21 mouse cellular contexts compared by ENCODE assay signal in genomic region chr19:55781681-55782080, GRCm38 (mm10). TPM values are rescaled to one million over a fixed set of nuclear protein-coding genes. Genes with fewer than 3 reads are reported as not detected.
DNase-seq lines count a peak whose midpoint lies in the region; ATAC-seq lines count a peak whose summit lies in the region.
"Had no signal": no experiment of that assay in that cellular context is flagged by ENCODE, and none has a peak within 500 bp of the region (broad histone marks: within the 10 kb centered on the region; RNA-seq: fewer than 3 reads in every experiment).

No protein-coding gene starts in this region.

- no peak overlapping the region for H3K27ac ChIP-seq in heart, embryonic 13.5 days (replicated peaks)
- H3K27ac ChIP-seq: embryonic facial prominence, embryonic 15.5 days; forebrain, embryonic 15.5 days; hindbrain, embryonic 15.5 days had no signal

- 56% methylated on average over 8 of the region's 8 CpGs for WGBS in heart, embryonic 13.5 days

- peaks cover 3% of the 10 kb centered on the region; the same call in 1 of the 2 replicates for H3K36me3 ChIP-seq in heart, embryonic 13.5 days
- H3K36me3 ChIP-seq: forebrain, embryonic 15.5 days; hindbrain, embryonic 15.5 days had no signal

- H3K4me1 ChIP-seq in heart, embryonic 13.5 days = peaks cover 86% of the 10 kb centered on the region

- H3K9me3 ChIP-seq in heart, embryonic 13.5 days = no peaks in the 10 kb centered on the region
- H3K9me3 ChIP-seq: embryonic facial prominence, embryonic 15.5 days; forebrain, embryonic 15.5 days; hindbrain, embryonic 15.5 days had no signal

- H3K27me3 ChIP-seq in heart, embryonic 13.5 days (replicated peaks) = no peaks in the 10 kb centered on the region
- H3K27me3 ChIP-seq: embryonic facial prominence, embryonic 15.5 days; forebrain, embryonic 15.5 days; hindbrain, embryonic 15.5 days; Patski had no signal

- no peak overlapping the region for H3K4me3 ChIP-seq in heart, embryonic 13.5 days
- H3K4me3 ChIP-seq: embryonic facial prominence, embryonic 15.5 days; erythroblast, embryonic 14.5 days; forebrain, embryonic 15.5 days; hindbrain, embryonic 15.5 days had no signal

- H3K4me2 ChIP-seq in heart, embryonic 13.5 days = no peak overlapping the region
- H3K4me2 ChIP-seq: embryonic facial prominence, embryonic 15.5 days; forebrain, embryonic 15.5 days; hindbrain, embryonic 15.5 days had no signal

- no peak for ATAC-seq in heart, embryonic 13.5 days (ENCODE audit: extremely low read depth, insufficient number of reproducible peaks, low FRiP score, low TSS enrichment)
- ATAC-seq in granulocyte monocyte progenitor cell, adult 5-6 weeks (replicated peaks; ENCODE audit: poor library complexity, severe bottlenecking) = peak; percentile 48
- ATAC-seq: activated CD4-positive, CD25-positive, alpha-beta regulatory T cell, adult 4 months; forebrain, embryonic 15.5 days; intestine, embryonic 16.5 days; Patski had no signal

- intact Hi-C loops in gastrocnemius, postnatal 14 days (cut with DNase I; ENCODE audit: low total_unique reads) = loop anchor here (10.0 kb wide), 1 partner anchor 93 kb away; no protein-coding TSS in a partner anchor

- DNase-seq in gastrocnemius, postnatal 14 days = peak; percentile 23
- no peak for DNase-seq in gastrocnemius, postnatal 25 days
- DNase-seq in heart, adult 8-10 months (ENCODE audit: low spot score) = no peak
- DNase-seq in lung, postnatal 4 days = peak; percentile 34 to 41
- DNase-seq in lung, adult 18-20 months = no peak
- no peak for DNase-seq in ovary, postnatal 36 days (ENCODE audit: low spot score)
- DNase-seq: adrenal gland, postnatal 25 days; cerebellum, adult 18-20 months; cerebellum, adult 9-11 months; cerebellum, postnatal 36 days; gastrocnemius, postnatal 36 days had no signal

- peak overlapping the region; percentile 24; the same call in 1 of the 2 replicates for H3K9ac ChIP-seq in heart, embryonic 13.5 days
- H3K9ac ChIP-seq: embryonic facial prominence, embryonic 15.5 days; forebrain, embryonic 15.5 days; hindbrain, embryonic 15.5 days had no signal

RNA-seq across cellular contexts. Expression of gene Tcf7l2, which starts 40.1 kb away (rescaled TPM):
- 10 to 100 TPM; 10.7 to 12.9 TPM for total RNA-seq in gastrocnemius, postnatal 14 days (2021)
- 1 to 10 TPM; 7.8 to 8.8 TPM for total RNA-seq in gastrocnemius, postnatal 25 days (2021)
- 42.6 and 43.8 TPM in 2 replicates for polyA plus RNA-seq in heart, embryonic 13.5 days (2015; fragmentation: Nextera tagmentation; extraction: Ambion mirVana)
- 10 to 100 TPM in 3 of 4 experiments, 1 to 10 TPM in 1; 10.0 to 14.7 (median 12.3) TPM for total RNA-seq in heart, adult 8-10 months (2022)
- 9.3 and 11.7 TPM in 2 replicates for total RNA-seq in granulocyte monocyte progenitor cell, adult 5-6 weeks (2014; fragmentation: Nextera tagmentation)
- 0.73 and 2.9 TPM in 2 replicates for total RNA-seq in granulocyte monocyte progenitor cell, adult 5-6 weeks (2017)
- total RNA-seq: CH12.LX had no signal

Comparison
In these comparisons a context has a peak if more than half of its experiments do, and no peak if none do; other contexts are left out.
1. DNase-seq: peak in gastrocnemius, postnatal 14 days (single experiment) and lung, postnatal 4 days (2 of 2); none in gastrocnemius, postnatal 25 days (single experiment), heart, adult 8-10 months (single experiment), lung, adult 18-20 months (0 of 2) and ovary, postnatal 36 days (single experiment).